Mouse (Mus musculus) spleen, postnatal 14 days (tissue): ENCODE results near the gene Vmn1r43.
"Not testable (repeated sequence)": the region's sequence is repeated elsewhere in the genome, so short reads cannot be mapped to it uniquely, and the experiment has no call there.

Experiments
- DNase-seq, 2 experiments: peaks; one replicate each; pipeline ENCODE4 v3.0.0; 2021 to 2022; ENCODE audit warnings: low spot score in 2 of 2

Vmn1r43 gene

DNA sequence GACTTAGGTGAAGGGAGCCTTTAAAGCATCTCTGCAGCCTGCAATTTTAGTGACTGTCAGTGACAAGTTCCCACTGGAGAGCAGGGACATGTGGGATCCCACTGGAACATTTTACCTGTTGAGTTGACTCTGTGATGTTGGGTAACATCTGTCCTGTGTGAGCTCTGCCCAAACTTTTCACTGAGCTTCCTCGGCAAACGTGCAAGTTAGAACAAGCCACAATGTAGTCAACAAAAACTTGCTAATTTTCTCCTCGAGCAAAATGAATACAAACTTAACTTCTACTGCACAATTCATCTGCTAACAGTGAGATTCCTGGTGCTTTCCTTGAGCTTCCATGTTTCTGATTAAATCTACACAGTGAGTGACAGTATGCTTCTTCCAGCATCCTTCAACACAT lies at the start of gene Vmn1r43, which contains the start of gene Vmn1r42:
Vmn1r43 (minus strand) TSS at position 101 of the 400 bp plus-strand sequence.
Vmn1r42 (minus strand) TSS at position 101 of the 400 bp plus-strand sequence.
- DNase-seq = not testable (repeated sequence)

DNA sequence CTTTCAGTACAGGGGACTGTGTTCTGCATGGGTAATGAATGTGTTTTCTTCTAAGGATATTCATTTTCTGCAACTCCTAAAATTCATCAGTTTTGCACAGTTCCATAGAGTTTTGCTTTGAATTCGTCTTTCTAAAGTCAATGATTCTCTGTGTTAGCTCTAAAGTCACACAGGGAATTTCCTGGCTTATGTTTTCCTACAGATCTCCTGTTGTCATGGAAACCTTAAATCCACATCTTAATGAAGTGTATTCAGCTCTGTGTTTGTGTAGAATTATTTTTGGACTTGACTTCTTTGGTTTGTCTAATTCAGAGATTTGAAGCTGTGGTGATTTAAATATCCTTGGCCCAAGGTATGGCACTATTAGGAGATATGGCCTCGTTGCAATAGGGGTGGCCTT lies 7.6 kb upstream of the Vmn1r43 start:
- DNase-seq = no peak

DNA sequence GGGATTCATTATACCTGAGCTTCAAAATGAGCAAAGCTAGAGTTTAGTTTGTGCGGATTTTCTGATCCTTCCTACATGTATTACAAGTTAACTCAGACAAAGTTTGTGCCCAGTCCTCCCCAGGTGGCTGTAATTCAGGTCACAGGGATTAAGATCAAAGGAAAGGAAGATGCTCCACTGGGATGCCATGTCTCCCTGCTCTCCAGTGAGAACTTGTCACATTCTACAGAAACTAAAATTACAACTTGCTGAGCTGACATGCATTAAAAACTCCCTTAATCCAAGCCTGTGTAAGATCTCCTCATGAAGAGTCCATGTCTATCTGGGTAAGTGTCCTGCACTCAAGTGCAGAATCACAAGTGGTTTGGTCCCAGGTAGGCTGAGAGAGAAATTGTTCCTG lies 7.1 kb upstream of the Vmn1r43 start, which contains the start of gene Vmn1r44:
Vmn1r44 (plus strand) TSS at position 301 of the 400 bp plus-strand sequence.
- no peak for DNase-seq

DNA sequence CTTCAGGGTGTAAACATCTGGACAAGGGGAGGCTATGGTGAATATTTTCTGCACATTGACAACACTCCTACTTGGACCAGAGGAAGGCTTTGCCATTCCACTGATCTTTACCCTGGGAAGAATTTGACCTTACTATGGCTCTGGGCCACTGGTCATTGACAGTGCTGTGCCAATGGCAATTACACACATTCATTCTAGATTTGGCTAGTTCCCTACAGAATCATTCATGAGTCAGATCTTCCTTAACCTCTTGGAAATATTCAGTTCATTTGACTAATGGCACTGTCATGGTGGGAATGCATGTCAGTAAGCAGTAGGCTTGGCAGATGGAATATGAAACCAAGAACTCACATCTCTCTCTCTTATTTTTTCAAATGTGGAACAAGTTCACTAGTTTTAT lies 4.7 kb upstream of the Vmn1r43 start:
- no peak for DNase-seq

- no peak for DNase-seq
These were observed 750 bp upstream of the Vmn1r43 start for GRCm38 (mm10) chr6:89876963-89877362.

GRCm38 (mm10) chr6:89867976-89868375 lies 8.2 kb downstream of the Vmn1r43 start:
- no peak for DNase-seq

DNA sequence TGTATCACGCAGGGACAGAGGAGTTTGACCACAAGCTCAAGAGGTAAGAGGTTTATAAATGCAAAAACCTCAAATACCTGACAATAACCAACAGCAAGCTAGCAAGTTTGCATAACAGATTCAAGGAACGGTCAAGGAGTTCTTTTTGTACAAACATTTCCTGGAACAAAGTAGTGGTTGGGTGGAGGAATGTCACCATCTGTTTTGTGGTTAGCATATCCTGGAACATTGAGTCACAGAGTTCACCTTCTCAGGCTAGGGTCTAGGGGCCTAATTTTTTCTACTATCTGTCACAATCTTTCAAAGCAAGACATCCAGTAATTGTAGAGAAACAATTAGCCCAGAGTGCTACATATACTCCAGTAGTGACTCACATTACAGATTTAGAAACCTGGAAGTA lies 8.9 kb downstream of the Vmn1r43 start:
- no peak for DNase-seq

DNA sequence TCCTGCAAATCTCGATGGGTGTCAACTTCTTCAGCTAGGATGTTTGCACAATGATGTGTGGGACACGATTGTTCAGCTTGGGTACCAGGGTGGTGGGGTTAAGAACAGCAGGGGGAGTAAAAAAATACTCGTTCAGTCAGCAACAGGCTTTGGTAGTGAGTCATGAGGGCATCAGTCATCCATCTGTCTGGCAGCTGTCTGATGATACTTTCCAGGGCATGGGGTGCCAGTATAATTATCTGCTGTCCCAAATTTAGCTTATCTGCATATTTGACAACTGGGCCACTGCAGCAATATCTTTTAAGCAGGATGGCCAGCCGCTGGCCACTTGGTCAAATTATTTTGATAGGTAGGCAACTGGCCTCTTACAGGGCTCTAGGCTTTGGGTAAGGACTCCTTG lies 12.4 kb downstream of the Vmn1r43 start:
- no peak for DNase-seq

DNA sequence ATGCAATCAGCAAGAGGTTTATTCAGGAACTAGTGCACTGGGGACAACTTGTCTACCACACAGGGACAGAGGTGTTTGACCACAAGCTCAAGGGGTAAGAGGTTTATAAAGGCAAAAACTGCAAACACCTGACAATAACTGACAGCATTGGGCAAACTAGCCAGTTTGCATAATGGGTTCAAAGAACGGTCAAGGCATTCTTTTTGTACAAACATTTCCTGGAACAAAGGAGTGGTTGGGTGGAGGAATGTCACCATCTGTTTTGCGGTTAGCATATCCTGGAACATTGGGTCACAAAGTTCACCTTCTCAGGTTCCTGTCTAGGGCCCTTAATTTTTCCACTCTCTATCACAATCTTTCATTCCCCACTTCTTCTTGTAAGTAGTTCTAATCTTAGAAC lies 16.4 kb downstream of the Vmn1r43 start:
- no peak for DNase-seq

DNA sequence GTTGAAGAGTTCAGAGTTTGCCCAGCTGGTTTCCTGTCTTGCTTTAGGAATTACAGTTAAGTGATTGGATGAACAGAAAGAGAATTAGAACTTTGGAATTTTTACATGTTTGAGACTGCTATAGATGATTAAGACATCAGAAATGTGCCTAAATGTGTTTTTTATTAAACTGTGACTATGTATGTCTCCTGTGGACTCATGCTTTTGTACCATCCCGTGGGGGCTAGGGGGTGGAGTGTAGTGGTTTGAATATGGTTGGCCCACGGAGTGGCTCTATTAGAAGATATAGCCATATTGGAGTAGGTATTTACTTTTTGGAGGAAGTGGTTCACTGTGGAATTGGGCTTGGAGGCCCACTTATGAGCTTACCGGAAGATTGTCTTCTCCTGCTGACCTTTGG lies 18.7 kb downstream of the Vmn1r43 start:
- DNase-seq = no peak
